Mouse (Mus musculus): ENCODE measurements at regions not wholly inside any gene's neighbourhood (a gene's known extent, or its start where the extent isn't known, plus 50 kb on each side); places are given as distances from the start of the nearest gene placed in this dataset.

DNA sequence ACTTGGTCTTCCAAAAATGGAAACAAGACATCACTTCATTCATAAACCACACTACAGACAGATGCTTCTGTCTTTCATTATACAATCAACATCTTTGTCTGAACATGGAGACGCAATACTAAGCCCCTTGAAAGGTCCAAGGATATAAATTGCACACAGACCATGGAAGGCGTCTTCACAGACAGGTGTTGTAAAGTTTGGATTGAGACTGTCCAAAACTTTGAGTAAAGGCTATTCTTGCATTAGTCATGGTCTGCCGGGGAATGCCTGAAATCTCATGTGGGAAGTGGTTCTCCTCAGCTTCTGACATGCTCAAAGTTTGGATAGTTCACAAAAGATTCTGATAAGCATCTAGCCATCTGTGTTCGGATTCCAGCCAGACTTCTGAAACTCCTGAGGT, 1235.2 kb downstream of the Ntrk3 start:
- TF ChIP-seq GATA1 (IDR thresholded peaks at IDR 0.05; ENCODE audit: borderline replicate concordance, low read length), result no peak
- TF ChIP-seq FLI1 (IDR thresholded peaks at IDR 0.05; ENCODE audit: low read length), result no peak

Data from megakaryocyte, embryonic 14.5 days (primary cell).